Mouse (Mus musculus) hematopoietic stem cell, adult 5-6 weeks (primary cell): Measurements from ENCODE around the gene Ttll4. TPM values are rescaled to one million over a fixed set of nuclear protein-coding genes. Genes with fewer than 3 reads are reported as not detected.
A peak's percentile ranks its signal among the peaks of the same experiment; 100 is the strongest.

Experiments used
- ATAC-seq, 2 experiments: fragments of 125-278 bp in 1 of 2; replicated peaks in 1 of 2; 2 replicates each; pipeline ENCODE4 v1.8.0; 2016 to 2017; ENCODE audit warnings: inconsistent platforms in 2 of 2, mild to moderate bottlenecking in 2 of 2, moderate number of reproducible peaks in 2 of 2, low read depth in 1 of 2, moderate TSS enrichment in 1 of 2; ENCODE audit not compliant: low FRiP score in 2 of 2, poor library complexity in 2 of 2, severe bottlenecking in 2 of 2, insufficient read depth in 1 of 2, low TSS enrichment in 1 of 2
- total RNA-seq: library from RNA; stranded (forward); fragments of 172-1452, 232-1000 nt; gene quantifications from 2 replicates; pipeline ENCODE4 v1.2.3, GENCODE M21; 2017

Gene Ttll4
- total RNA-seq, 1 experiment from 2014 or later = 25.6 TPM

GRCm38 (mm10) chr1:74698791-74699190, 37.2 kb downstream of the Ttll4 start:
- ATAC-seq = no peak

- ATAC-seq = peak in 1 of 2 experiments; percentile 56; a peak in 1 of 4 replicates
Observed at GRCm38 (mm10) chr1:74702142-74702553, 40.6 kb downstream of the Ttll4 start.

- no peak for ATAC-seq
Observed at GRCm38 (mm10) chr1:74704156-74704555, 42.6 kb downstream of the Ttll4 start.

GRCm38 (mm10) chr1:74705016-74705415, 43.5 kb downstream of the Ttll4 start:
- no peak for ATAC-seq

- no peak for ATAC-seq
Observed at GRCm38 (mm10) chr1:74709566-74709965, 48.0 kb downstream of the Ttll4 start.

GRCm38 (mm10) chr1:74712046-74712445, 50.5 kb downstream of the Ttll4 start:
- ATAC-seq = no peak

GRCm38 (mm10) chr1:74712461-74713098, 51.0 kb downstream of the Ttll4 start:
- peak in 1 of 2 experiments; percentile 51; a peak in 1 of 4 replicates for ATAC-seq

GRCm38 (mm10) chr1:74713099-74713858, 51.7 kb downstream of the Ttll4 start, which contains the start of gene Cyp27a1:
TSS of gene Cyp27a1 (plus strand) at chr1:74713574.
- ATAC-seq = peak; percentile 35 to 46

- no peak for ATAC-seq
Observed at GRCm38 (mm10) chr1:74713859-74714730, 52.5 kb downstream of the Ttll4 start.

- no peak for ATAC-seq
Observed at GRCm38 (mm10) chr1:74714967-74715366, 53.4 kb downstream of the Ttll4 start.

- peak; percentile 38 to 61; a peak in 3 of 4 replicates for ATAC-seq
Observed at GRCm38 (mm10) chr1:74715468-74715867, 53.9 kb downstream of the Ttll4 start.

- no peak for ATAC-seq
Observed at GRCm38 (mm10) chr1:74715886-74716285, 54.3 kb downstream of the Ttll4 start.

GRCm38 (mm10) chr1:74718113-74718512, 56.6 kb downstream of the Ttll4 start:
- no peak for ATAC-seq

GRCm38 (mm10) chr1:74719281-74719680, 57.7 kb downstream of the Ttll4 start:
- ATAC-seq = no peak

GRCm38 (mm10) chr1:74721657-74722056, 60.1 kb downstream of the Ttll4 start:
- ATAC-seq = no peak

- ATAC-seq = no peak
Observed at GRCm38 (mm10) chr1:74723748-74724147, 62.2 kb downstream of the Ttll4 start.

GRCm38 (mm10) chr1:74726114-74726513, 64.6 kb downstream of the Ttll4 start:
- ATAC-seq = no peak

GRCm38 (mm10) chr1:74726674-74727073, 65.1 kb downstream of the Ttll4 start:
- no peak for ATAC-seq
